Mouse (Mus musculus) C2C12 (cell line): Measurements from ENCODE around the gene H2-Oa.

ENCODE experiments used
- CEBPB ChIP-seq: IDR thresholded peaks from one replicate; pipeline ENCODE4 v1.6.1; 2011; ENCODE audit warnings: low read depth, mild to moderate bottlenecking, control low read depth, moderate library complexity
- CTCF ChIP-seq: IDR thresholded peaks from one replicate; pipeline ENCODE4 v1.5.1; 2011; ENCODE audit not compliant: control insufficient read depth, insufficient read depth, insufficient read length
- FOSL1 ChIP-seq: IDR thresholded peaks from one replicate; pipeline ENCODE4 v1.8.0; 2011; ENCODE audit warnings: mild to moderate bottlenecking, low read length; ENCODE audit not compliant: poor library complexity, insufficient read depth, severe bottlenecking
- MAX ChIP-seq: IDR thresholded peaks from one replicate; pipeline ENCODE4 v1.6.1; 2011; ENCODE audit warnings: mild to moderate bottlenecking, control low read depth
- MYOD1 ChIP-seq: IDR thresholded peaks from one replicate; pipeline ENCODE4 v1.6.1; 2011; ENCODE audit warnings: low read depth; ENCODE audit not compliant: control insufficient read depth, insufficient read length
- USF1 ChIP-seq: IDR thresholded peaks from one replicate; pipeline ENCODE4 v1.6.1; 2011; ENCODE audit warnings: low read depth, mild to moderate bottlenecking, control low read depth, moderate library complexity

DNA sequence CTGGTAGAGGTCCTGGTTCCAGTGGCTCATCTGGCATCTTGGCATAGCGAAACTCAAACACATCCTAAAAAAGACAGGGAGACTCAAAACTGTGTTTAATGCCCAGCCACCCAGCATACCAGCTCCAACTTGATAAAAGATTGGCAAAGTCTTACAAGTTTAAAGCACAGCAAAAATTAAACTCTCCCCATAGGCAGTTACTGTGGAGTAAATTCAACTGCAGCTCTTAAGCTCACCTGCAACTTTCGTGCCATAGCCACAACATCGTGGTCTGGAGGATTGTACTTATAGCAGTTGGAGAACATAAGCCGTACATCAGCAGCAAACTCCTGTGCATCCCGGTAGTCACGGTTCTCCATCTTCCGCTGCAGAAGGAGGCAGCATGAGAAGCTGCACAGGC is 22.0 kb downstream of the H2-Oa start:
- TF ChIP-seq CTCF (no peak), MYOD1 (no peak), USF1 (no peak), MAX (no peak), CEBPB (no peak), FOSL1 (no peak)
